Mouse (Mus musculus) adrenal gland, adult 18-20 months (tissue): Measurements from ENCODE around the gene Fbxo48. TPM values are rescaled to one million over a fixed set of nuclear protein-coding genes. Genes with fewer than 3 reads are reported as not detected.

Source experiments
- total RNA-seq, 2 experiments: library from RNA; stranded (reverse); gene quantifications; 1 replicate in 1 of 2; 2 replicates in 1 of 2; pipeline ENCODE4 v1.2.3; 2021

Fbxo48 gene
- total RNA-seq, 2 experiments from 2014 or later, result 0.32 to 0.33 TPM

Other genes starting within 250 kb of the Fbxo48 start
- gene Egfr, start 199.2 kb upstream of the Fbxo48 start, total RNA-seq, result 10 to 100 TPM; 10.4 to 11.8 TPM
- 10 to 100 TPM; 13.5 to 15.5 TPM for gene Cnrip1, start 100.2 kb downstream of the Fbxo48 start, total RNA-seq
- gene Plek, start 101.0 kb downstream of the Fbxo48 start, total RNA-seq, result 1 to 10 TPM; 5.3 to 7.1 TPM
- 100 to 1,000 TPM in 1 of 2 experiments, 10 to 100 TPM in 1; 79.9 to 106 TPM for gene Ppp3r1, start 207.9 kb downstream of the Fbxo48 start, total RNA-seq
- gene Wdr92, start 230.7 kb downstream of the Fbxo48 start, total RNA-seq, result 10 to 100 TPM; 13.5 to 14.1 TPM